Mouse (Mus musculus) midbrain, embryonic 14.5 days (tissue): ENCODE data around the gene Phyhd1. TPM values are rescaled to one million over a fixed set of nuclear protein-coding genes. Genes with fewer than 3 reads are reported as not detected.

Experiments used
- ATAC-seq: fragments of 200-750 bp; cut with Nextera tagmentation; 2 replicates; pipeline ENCODE4 v1.8.0; 2017; ENCODE audit warnings: moderate number of reproducible peaks, moderate library complexity; ENCODE audit not compliant: low FRiP score, low TSS enrichment
- DNase-seq: peaks from one replicate; pipeline ENCODE4 v3.0.0-alpha.2; 2015
- H3K27ac ChIP-seq: fragments of 300-500 bp; sonication (generic); replicated peaks from 2 replicates; pipeline ENCODE4 v1.5.1; 2014; ENCODE audit warnings: mild to moderate bottlenecking, low read depth, low read length, moderate library complexity
- H3K27me3 ChIP-seq: fragments of 300-500 bp; sonication (generic); 2 replicates; pipeline ENCODE4 v1.6.1; 2014; ENCODE audit warnings: low read length, control low read depth, mixed read lengths; ENCODE audit not compliant: control insufficient read depth, insufficient read depth
- H3K36me3 ChIP-seq: fragments of 300-500 bp; sonication (generic); 2 replicates; pipeline ENCODE4 v1.6.1; 2014; ENCODE audit warnings: low read length, control low read depth; ENCODE audit not compliant: control insufficient read depth, insufficient read depth
- H3K4me1 ChIP-seq: fragments of 300-500 bp; sonication (generic); 2 replicates; pipeline ENCODE4 v1.6.1; 2014; ENCODE audit warnings: mild to moderate bottlenecking, antibody characterized with exemption, low read length, control low read depth; ENCODE audit not compliant: control insufficient read depth, insufficient read depth
- H3K4me2 ChIP-seq: fragments of 300-500 bp; sonication (generic); 2 replicates; pipeline ENCODE4 v1.6.1; 2014; ENCODE audit warnings: mild to moderate bottlenecking, low read length, moderate library complexity
- H3K4me3 ChIP-seq: fragments of 300-500 bp; sonication (generic); replicated peaks from 2 replicates; pipeline ENCODE4 v1.5.1; 2014; ENCODE audit warnings: low read depth, low read length
- H3K9ac ChIP-seq: fragments of 300-500 bp; sonication (generic); replicated peaks from 2 replicates; pipeline ENCODE4 v1.6.1; 2014; ENCODE audit warnings: mild to moderate bottlenecking, low read length, moderate library complexity
- H3K9me3 ChIP-seq: fragments of 300-500 bp; sonication (generic); 2 replicates; pipeline ENCODE4 v1.6.1; 2016; ENCODE audit warnings: low read length, control low read depth, mixed read lengths; ENCODE audit not compliant: control insufficient read depth
- WGBS: fragments of 180-500 bp; shearing (Covaris S2); extraction: QIAGEN DNeasy Blood & Tissue Kit; methylation state at CpG from one replicate; pipeline ENCODE4 v1.1.7; 2014; 5-methylcytosine and 5-hydroxymethylcytosine counted together
- polyA plus RNA-seq: library from polyadenylated mRNA; unstranded; fragments of >200 nt; fragmentation: Nextera tagmentation; extraction: Ambion mirVana; gene quantifications from 2 replicates; pipeline ENCODE4 v1.2.1, GENCODE M21; 2014

Gene Phyhd1
- polyA plus RNA-seq, 1 experiment from 2014 or later = 4.9 TPM

- no peak for ATAC-seq
- Histone ChIP-seq H3K4me3 (no peak overlapping the region), H3K9me3 (no peaks in the 10 kb centered on the region), H3K9ac (no peak overlapping the region), H3K4me2 (no peak overlapping the region), H3K36me3 (peaks cover 94% of the 10 kb centered on the region), H3K4me1 (no peaks in the 10 kb centered on the region), H3K27ac (no peak overlapping the region), H3K27me3 (no peaks in the 10 kb centered on the region)
- 90% methylated on average over 15 of the region's 15 CpGs for WGBS
- no peak for DNase-seq
These were observed 6.6 kb upstream of the Phyhd1 start for GRCm38 (mm10) chr2:30259131-30260064.

- no peak for ATAC-seq
- H3K4me3 ChIP-seq = no peak overlapping the region
- H3K9ac ChIP-seq = no peak overlapping the region
- no peaks in the 10 kb centered on the region for H3K9me3 ChIP-seq
- no peak overlapping the region for H3K27ac ChIP-seq
- no peak for DNase-seq
- H3K4me2 ChIP-seq = no peak overlapping the region
- WGBS = 87% methylated on average over 4 of the region's 4 CpGs
- no peaks in the 10 kb centered on the region for H3K27me3 ChIP-seq
- H3K36me3 ChIP-seq = peaks cover 87% of the 10 kb centered on the region
- H3K4me1 ChIP-seq = 0 out of 2 replicates have a peak, but pooled peaks cover 8% of the 10 kb centered on the region
These were observed 4.8 kb upstream of the Phyhd1 start for GRCm38 (mm10) chr2:30261064-30261736.

GRCm38 (mm10) chr2:30261921-30262839 is 3.8 kb upstream of the Phyhd1 start:
- no peaks in the 10 kb centered on the region for H3K27me3 ChIP-seq
- no peak overlapping the region for H3K4me2 ChIP-seq
- H3K9ac ChIP-seq = no peak overlapping the region
- ATAC-seq (no peak), DNase-seq (no peak)
- H3K4me3 ChIP-seq = no peak overlapping the region
- H3K36me3 ChIP-seq = peaks cover 77% of the 10 kb centered on the region
- 0 out of 2 replicates have a peak, but pooled peaks cover 12% of the 10 kb centered on the region for H3K4me1 ChIP-seq
- no peaks in the 10 kb centered on the region for H3K9me3 ChIP-seq
- 86% methylated on average over 18 of the region's 18 CpGs for WGBS
- H3K27ac ChIP-seq = no peak overlapping the region

- 58% methylated on average over 4 of the region's 4 CpGs for WGBS
- peaks cover 70% of the 10 kb centered on the region for H3K36me3 ChIP-seq
- H3K27ac ChIP-seq = no peak overlapping the region
These were observed 3.1 kb upstream of the Phyhd1 start for GRCm38 (mm10) chr2:30262840-30263441.

GRCm38 (mm10) chr2:30263811-30264210 is 2.2 kb upstream of the Phyhd1 start:
- DNase-seq (no peak), ATAC-seq (no peak)
- Histone ChIP-seq H3K27me3 (no peaks in the 10 kb centered on the region), H3K9me3 (no peaks in the 10 kb centered on the region), H3K27ac (no peak overlapping the region), H3K4me2 (no peak overlapping the region), H3K4me1 (0 out of 2 replicates have a peak, but pooled peaks cover 12% of the 10 kb centered on the region), H3K9ac (no peak overlapping the region), H3K36me3 (peaks cover 68% of the 10 kb centered on the region), H3K4me3 (no peak overlapping the region)
- WGBS = 95% methylated on average over 6 of the region's 6 CpGs

More at GRCm38 (mm10) chr2:30262840-30263441, 3.1 kb upstream of the Phyhd1 start:
- DNase-seq = peak; percentile 78
- H3K4me2 ChIP-seq = no peak overlapping the region
- H3K9ac ChIP-seq = no peak overlapping the region
- no peak overlapping the region for H3K4me3 ChIP-seq
- H3K27me3 ChIP-seq = no peaks in the 10 kb centered on the region
- peak; percentile 53; the same call in 1 of the 2 replicates for ATAC-seq
- H3K4me1 ChIP-seq = 0 out of 2 replicates have a peak, but pooled peaks cover 12% of the 10 kb centered on the region
- no peaks in the 10 kb centered on the region for H3K9me3 ChIP-seq

GRCm38 (mm10) chr2:30264671-30265519 is 1.1 kb upstream of the Phyhd1 start:
- ATAC-seq = no peak
- Histone ChIP-seq H3K9me3 (no peaks in the 10 kb centered on the region), H3K4me3 (no peak overlapping the region), H3K27me3 (no peaks in the 10 kb centered on the region), H3K4me1 (0 out of 2 replicates have a peak, but pooled peaks cover 12% of the 10 kb centered on the region), H3K4me2 (no peak overlapping the region), H3K9ac (no peak overlapping the region), H3K27ac (peak overlapping the region; percentile 64), H3K36me3 (peaks cover 57% of the 10 kb centered on the region)
- WGBS = 75% methylated on average over 7 of the region's 7 CpGs
- DNase-seq = no peak

GRCm38 (mm10) chr2:30266392-30266941 is 464 bp downstream of the Phyhd1 start:
- Histone ChIP-seq H3K9me3 (no peaks in the 10 kb centered on the region), H3K4me1 (0 out of 2 replicates have a peak, but pooled peaks cover 12% of the 10 kb centered on the region), H3K9ac (0 out of 2 replicates have a peak overlapping the region, but pooled peaks have one; percentile 12), H3K4me2 (no peak overlapping the region), H3K36me3 (peaks cover 42% of the 10 kb centered on the region), H3K27ac (peak overlapping the region; percentile 64), H3K27me3 (no peaks in the 10 kb centered on the region), H3K4me3 (no peak overlapping the region)
- no peak for ATAC-seq
- peak; percentile 43 for DNase-seq
- WGBS = 14% methylated on average over 4 of the region's 4 CpGs
